Mouse (Mus musculus): ENCODE data around the gene Eprs.

The Eprs gene

DNA sequence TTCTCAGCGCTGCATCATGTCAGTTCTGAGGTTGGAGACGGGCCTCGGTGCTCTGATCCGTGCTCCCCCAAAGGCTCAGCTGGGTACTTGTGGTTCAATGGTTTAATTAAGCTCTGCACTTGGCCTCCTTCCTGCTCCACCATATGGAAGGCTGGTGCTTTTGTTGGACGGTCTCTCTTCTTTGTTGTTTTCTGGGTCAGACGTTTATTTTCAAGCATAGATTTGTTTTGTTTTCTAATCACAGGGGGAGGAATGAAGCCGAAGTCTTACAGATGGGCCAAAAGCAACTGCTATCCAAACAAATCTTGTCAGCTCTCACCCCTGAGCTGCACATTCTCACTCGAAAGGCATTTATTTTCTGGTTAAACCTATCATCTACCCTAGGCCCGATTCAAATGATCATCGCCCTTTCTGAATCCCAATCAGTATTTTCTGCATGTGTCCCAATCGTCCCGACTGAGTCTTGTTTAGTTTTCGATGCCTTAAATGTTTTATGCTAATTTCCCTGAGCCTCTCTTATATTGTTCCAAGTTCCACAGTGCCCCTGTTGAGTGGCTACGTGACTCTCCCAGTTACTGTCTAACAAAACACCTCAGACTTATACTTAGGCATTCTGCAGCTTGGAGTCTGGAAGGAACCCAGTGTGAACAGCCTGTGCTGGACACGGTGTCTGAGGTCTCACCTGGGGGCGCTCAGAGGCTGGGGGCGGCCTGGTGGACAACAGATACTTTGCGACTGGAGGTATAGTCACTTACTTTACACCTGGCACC, 79.0 kb downstream of the Eprs start:
- ATAC-seq (ENCODE audit: insufficient number of reproducible peaks, low FRiP score, low TSS enrichment) = peak; percentile 81

DNA sequence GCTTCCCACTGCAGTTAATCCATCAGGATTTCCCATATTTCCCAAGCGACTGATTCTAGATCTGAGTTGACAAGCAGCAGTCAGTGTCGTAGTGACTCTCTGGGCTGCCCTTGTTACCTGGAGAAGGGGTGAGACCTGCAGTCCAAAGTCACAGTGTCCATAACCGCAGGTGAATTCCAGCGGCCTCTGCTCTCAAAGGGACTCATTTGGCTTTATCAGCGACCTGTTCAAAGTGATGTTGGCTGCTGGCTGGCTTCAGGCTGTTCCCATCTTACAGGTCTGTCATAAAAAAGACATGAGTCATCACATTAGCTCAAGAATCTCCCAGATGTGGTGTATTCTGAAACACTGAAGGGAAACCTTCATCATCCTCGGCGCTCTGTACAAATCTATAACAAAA, 86.1 kb downstream of the Eprs start:
- no peak for ATAC-seq (ENCODE audit: insufficient number of reproducible peaks, low FRiP score, low TSS enrichment)

DNA sequence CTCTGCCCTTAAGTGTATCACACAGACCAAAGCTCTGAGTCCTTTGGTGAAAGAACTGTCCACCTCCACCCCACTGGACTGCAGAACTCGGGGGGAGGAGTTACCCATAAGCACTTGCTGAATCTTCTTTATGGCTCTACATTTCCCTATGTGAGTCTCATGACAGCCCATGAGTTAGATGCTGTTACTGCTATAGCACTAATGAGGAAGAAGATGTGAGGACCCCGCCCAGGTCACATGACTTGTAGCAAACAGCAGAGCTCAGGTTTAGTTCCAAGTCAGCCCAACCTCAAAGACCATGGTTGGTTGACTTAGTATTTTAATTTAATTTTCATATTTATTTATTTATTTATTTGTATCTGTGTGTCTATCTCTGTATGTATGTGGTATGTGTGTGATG, 86.9 kb downstream of the Eprs start:
- ATAC-seq (ENCODE audit: insufficient number of reproducible peaks, low FRiP score, low TSS enrichment) = no peak

DNA sequence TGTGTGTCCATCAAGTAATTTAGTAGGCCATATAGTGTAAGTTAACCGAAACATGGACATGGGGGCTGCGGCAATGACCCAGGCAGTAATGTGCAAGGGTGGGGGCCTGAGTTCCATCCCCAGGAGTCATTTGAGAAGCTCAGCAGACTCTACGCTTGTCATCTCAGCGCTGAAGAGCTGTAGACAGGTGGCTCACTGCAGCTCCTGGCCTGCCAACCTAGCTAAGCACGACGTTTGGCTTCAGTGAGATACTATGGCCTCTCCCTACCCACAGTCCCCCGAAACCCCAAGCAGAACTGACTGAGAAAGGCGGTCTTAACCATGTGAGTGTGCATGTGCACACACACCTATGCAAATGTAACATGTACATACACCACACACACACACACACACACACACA, 88.2 kb downstream of the Eprs start:
- ATAC-seq (ENCODE audit: insufficient number of reproducible peaks, low FRiP score, low TSS enrichment) = no peak

DNA sequence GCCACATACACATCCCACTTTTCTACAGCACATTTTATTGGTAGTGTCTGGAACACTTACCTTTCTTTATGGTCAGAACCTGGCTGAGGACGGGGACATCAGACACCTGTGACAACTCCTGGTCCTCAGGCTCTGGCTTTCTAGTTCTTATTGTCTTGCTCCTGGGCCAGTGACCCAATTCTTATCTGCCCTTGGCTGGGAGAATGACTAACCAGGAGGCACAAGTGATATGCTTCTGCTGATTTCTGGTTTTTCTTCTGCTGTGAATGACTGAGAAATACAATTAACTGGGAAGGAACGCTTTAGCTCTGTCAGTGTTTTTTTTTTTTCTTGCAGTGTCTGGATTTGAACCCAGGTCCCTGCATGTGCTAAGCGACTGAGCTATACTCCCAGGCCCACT, 88.7 kb downstream of the Eprs start:
- ATAC-seq (ENCODE audit: insufficient number of reproducible peaks, low FRiP score, low TSS enrichment) = no peak

DNA sequence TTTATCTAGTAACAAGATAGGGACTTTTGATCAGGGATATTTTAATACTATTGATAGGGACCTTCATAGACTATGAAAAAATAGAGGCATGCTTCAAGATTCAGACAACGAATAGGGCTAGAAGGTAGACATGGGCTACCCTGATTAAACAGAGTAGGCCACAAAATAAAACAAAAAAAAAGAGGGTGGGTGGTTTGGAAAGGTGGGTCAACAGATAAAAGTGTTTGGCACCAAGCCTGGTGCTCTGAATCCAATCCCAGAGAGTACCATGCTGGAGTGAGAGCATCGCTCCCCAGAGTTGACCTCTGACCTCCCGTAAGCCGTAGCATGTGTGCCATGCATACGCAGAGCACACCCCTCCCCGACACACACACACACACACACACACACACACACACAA, 89.6 kb downstream of the Eprs start:
- ATAC-seq (ENCODE audit: insufficient number of reproducible peaks, low FRiP score, low TSS enrichment) = no peak

DNA sequence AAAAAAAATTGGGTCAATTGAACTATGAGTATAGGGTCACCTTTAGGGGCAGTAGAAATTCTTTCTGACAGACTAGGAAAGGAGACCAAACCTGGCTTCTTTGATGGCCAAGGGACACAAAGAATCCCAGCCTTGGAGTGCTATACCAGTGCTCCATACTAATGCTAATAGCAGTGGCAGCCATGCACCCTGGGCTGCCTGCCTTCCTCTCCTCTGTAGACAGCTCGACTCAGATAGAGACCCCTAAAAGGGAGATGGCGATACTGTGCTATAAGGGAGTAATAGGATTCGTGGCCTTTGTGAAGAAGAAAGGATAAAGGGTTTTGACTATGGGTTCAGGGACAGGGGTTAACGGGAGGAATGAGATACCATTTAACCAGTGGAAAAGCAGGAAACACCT, 91.3 kb downstream of the Eprs start:
- no peak for ATAC-seq (ENCODE audit: insufficient number of reproducible peaks, low FRiP score, low TSS enrichment)

DNA sequence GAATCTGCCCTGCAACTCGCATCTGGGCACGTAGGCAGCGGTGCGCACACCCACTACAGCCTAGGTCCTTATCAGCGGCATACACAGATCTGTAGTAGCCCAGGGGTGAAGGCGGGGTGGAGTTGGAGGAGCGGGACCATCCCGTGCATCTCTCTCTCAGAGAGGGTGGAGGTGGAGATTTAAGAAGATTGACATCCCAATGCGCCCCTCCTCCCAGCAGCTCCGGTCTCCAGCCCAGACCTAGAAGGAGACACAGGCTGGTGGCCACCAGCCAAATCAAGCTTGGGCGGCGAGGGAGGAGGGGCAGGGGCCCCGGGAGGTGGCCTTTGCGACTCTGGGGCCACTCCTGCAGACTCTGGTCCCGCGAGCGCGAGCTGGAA, 91.7 kb downstream of the Eprs start, which contains the start of gene Slc30a10:
Gene Slc30a10 (plus strand): TSS at position 274 of the 380 bp plus-strand sequence.
- ATAC-seq (ENCODE audit: insufficient number of reproducible peaks, low FRiP score, low TSS enrichment) = peak; percentile 75

DNA sequence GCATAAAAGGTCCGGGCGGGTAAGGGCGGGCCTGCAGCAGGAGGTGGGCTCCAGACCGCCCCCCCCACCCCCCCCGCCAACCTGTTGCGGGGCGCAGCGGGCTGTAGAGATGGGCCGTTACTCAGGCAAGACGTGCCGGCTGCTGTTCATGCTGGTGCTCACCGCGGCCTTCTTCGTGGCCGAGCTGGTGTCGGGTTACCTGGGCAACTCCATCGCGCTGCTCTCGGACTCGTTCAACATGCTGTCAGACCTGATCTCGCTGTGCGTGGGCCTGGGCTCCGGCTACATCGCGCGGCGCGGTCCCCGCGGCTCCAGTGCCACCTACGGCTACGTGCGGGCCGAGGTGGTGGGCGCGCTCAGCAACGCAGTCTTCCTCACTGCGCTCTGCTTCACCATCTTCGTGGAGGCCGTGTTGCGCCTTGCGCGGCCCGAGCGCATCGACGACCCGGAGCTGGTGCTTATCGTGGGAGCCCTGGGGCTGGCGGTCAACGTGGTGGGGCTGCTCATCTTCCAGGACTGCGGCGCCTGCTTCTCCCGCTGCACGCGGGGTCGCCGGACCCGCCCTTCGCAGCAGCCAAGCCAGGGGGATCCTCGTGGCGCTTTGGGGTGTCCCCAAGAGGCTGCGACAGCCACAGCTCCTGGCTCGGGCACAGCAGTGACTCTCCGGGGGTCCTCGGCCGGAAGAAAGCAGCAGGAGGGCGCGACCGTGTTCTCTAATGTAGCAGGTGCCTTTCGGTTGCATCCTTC, 92.3 kb downstream of the Eprs start:
- peak; percentile 39; the same call in 1 of the 2 replicates for ATAC-seq (ENCODE audit: insufficient number of reproducible peaks, low FRiP score, low TSS enrichment)

DNA sequence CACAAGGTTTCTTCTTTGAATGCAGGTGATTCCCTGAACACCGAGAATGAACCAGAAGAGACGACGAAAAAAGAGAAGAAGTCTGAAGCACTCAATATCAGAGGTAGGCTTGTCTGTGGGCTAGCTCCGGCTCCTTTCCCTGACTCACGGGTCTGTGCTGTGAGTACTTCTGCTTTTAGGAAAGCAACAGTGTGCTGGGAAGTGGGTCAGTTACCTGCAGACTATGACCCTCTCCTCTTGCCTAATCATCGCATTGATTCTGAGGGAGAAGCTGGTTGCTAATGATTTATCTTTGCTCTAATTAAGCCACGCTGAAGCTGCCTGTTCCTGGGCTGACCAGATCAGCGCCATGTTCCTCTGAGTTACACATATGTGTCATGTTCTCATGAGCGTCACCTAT, 93.5 kb downstream of the Eprs start:
- no peak for ATAC-seq (ENCODE audit: insufficient number of reproducible peaks, low FRiP score, low TSS enrichment)

DNA sequence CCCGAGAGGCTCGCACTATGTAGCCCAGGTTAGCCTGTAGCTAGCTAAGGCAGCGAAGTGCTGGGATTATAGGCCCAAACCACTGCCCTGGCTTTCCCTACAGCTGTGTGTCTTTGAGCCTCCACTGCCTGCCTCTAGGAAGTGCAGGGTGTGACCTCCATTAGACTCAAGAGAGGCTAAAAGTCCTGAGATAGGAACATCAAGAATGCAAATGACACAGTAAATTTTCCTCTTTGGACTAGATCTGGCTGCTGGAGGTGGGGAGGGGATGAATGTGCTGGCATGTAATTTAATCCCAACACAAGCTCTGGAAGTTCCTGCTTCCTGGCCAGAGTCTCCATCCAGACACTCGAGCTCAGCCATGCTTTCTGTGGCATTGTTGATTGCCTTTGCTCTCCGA, 97.3 kb downstream of the Eprs start:
- no peak for ATAC-seq (ENCODE audit: insufficient number of reproducible peaks, low FRiP score, low TSS enrichment)

DNA sequence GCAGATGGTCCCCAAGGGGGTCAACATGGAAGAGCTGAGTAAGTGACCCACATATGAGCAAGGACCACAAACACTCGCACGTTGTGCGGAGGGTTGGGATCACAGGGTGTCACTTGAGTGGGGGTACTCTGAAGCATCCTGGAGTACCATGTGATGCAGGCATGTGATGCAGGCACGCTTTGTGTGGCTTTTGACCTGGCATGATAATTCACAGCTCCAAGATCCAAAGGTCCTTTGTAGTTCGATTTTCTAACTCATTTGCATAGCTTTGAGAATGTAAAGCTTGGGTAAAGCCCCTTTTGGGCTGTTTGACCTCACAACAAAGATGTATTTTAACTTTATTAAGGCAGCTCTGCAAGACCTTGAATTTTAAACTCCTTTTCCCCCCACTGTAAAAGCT, 100.0 kb downstream of the Eprs start:
- no peak for ATAC-seq (ENCODE audit: insufficient number of reproducible peaks, low FRiP score, low TSS enrichment)

DNA sequence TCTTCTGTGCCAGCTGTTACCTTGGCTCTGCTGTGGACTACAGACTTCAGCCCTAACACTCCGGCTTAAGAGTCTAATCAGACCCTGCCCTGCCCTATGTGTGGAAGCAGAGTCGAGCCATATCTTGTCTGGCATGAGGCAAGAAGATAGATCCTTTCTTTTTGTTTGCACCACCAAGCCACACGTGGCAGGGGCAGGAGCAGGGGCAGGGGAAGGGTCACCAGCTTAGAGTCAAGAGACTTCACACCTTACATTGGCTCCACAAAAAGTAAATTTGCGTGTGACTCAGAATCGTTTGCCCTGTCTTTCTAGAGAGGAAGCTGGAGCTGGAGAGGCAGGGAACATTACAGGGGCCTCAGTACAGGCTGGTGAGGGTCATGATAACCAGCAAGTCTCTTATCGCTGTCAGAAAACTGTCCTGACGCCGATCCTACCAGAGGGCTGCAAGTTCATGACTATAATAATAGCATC, 106.7 kb downstream of the Eprs start:
- ATAC-seq (ENCODE audit: insufficient number of reproducible peaks, low FRiP score, low TSS enrichment) = no peak

DNA sequence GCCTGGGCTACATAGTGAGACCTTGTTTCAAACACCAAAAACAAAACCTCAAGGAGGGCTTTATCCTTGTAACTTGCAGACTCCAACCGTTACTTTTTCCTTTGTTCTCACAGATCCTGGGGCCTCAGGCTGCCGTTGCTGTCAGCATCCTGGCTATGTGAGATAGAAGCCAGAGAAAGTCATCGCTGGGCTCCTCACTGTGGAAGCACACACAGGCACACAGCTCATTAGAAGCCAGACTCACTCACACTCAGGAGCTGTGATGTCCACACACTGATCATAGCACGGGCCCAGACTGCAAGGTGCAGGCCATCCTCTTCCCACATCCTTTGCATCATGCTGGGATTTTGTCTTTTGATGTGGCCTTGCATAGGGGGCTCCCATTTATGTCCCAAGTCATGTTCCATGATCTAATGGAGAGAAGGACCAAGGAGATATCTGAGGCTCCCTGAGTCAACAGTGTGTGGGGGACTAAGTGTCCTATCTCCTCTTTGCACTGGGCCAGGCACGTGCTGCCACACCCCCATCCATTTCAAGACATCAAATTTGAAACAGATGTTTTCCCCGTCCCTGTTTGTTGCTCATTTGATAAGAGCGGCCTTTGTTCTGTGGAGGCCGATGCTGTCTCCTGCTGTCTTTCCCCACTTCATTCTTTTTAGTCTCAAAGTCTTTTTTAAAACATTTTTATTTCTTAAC, 109.3 kb downstream of the Eprs start:
- ATAC-seq (ENCODE audit: insufficient number of reproducible peaks, low FRiP score, low TSS enrichment) = no peak

DNA sequence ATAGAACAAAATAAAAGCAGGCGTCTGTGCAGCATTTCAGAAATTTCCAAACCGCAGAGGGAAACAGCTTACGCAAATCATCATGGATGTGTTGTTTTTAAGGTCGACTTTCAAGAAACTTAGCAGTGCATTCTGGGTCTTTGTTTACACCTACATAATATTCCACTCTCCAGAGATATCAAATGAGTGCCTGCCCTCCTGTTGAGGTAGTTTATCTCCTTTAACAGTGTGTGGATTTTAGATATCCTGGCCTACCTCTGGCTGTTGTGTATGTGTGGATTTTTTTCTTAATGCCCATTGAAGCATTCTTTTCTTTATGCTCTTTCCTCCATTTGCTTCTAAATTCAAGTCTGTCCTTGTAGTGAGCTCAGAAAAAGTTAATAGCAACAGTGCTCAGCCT, 109.9 kb downstream of the Eprs start:
- ATAC-seq (ENCODE audit: insufficient number of reproducible peaks, low FRiP score, low TSS enrichment) = no peak

DNA sequence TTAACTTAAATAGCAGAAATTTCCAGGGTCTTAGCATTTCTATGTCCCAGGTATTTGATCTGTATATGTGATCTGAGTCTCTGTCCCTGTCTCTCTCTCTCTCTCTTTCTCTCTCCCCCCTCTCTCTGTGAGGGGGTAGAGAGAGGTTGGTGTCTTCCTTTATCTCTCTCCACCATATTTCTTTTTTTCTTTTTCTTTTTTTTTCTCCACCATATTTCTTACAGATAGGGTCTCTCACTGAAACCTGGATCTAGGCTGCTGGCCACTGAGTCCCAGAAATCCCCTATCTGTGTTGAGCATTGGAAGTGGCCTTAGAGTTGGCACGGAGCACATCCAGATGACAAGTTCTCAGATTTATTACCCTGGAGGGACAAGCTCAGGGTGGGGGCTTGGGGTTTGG, 110.6 kb downstream of the Eprs start:
- ATAC-seq (ENCODE audit: insufficient number of reproducible peaks, low FRiP score, low TSS enrichment) = no peak

Data from cerebellum, adult (tissue).